Mouse (Mus musculus): ENCODE measurements at regions not wholly inside any gene's neighbourhood (a gene's known extent, or its start where the extent isn't known, plus 50 kb on each side); places are given as distances from the start of the nearest gene placed in this dataset.

DNA sequence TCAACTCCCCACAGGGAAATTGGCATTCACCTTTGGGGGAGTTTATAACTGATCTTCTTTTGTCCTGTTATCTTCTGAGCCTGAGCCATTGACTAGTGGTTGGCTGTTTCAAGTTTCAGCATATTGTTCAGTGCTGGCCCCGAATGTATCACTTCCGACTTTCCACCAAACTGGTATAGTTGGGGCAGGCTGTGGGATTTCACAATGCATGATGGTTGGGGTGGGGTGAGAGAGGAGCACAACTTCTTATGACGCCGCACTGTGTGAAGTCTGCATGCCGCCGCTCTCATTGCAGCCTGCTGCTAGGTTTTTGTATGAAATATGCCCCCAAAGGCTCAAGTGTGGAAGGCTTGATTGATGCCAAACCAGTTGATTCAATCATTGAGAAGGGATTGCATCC lies 212.2 kb upstream of the Tas2r119 start:
- H3K27me3 ChIP-seq (replicated peaks): no peaks in the 10 kb centered on the region
- no peak overlapping the region for H3K4me2 ChIP-seq (ENCODE audit: insufficient read depth, low read depth, poor library complexity, severe bottlenecking)
- H3K79me2 ChIP-seq (replicated peaks; ENCODE audit: control insufficient read depth, extremely low read depth, insufficient read depth, poor library complexity, severe bottlenecking): no peaks in the 10 kb centered on the region
- no peaks in the 10 kb centered on the region for H3K9me3 ChIP-seq (replicated peaks; ENCODE audit: low read length)
- TF ChIP-seq NRF1 (IDR thresholded peaks at IDR 0.05; ENCODE audit: low read depth, low read length): no peak
- TF ChIP-seq PAX5 (IDR thresholded peaks at IDR 0.05; ENCODE audit: low read length): no peak
- TF ChIP-seq ETS1 (conservative IDR thresholded peaks at IDR 0.05; ENCODE audit: low read depth, low read length): no peak
- TF ChIP-seq HCFC1 (IDR thresholded peaks at IDR 0.05; ENCODE audit: low read depth, low read length): no peak
- TF ChIP-seq CTCF (conservative IDR thresholded peaks at IDR 0.05 in 1 of 2, IDR thresholded peaks at IDR 0.05 in 1 of 2; ENCODE audit: low read depth in 2 of 2, low read length in 2 of 2): no peak
- dilution Hi-C loops (cut with MboI; ENCODE audit: extremely low pct_ligation_motif_present, extremely low pct_unique_long_range_greater_than_20kb, low sequenced_read_pairs): no loop called here
- no peak overlapping the region for H3K4me3 ChIP-seq (replicated peaks in 1 of 3; ENCODE audit: low read depth in 2 of 3, low read length in 2 of 3, poor library complexity in 1 of 3)
- no peak overlapping the region for H3K27ac ChIP-seq (ENCODE audit: insufficient read depth, low read depth)
- H3K36me3 ChIP-seq (replicated peaks in 1 of 2; ENCODE audit: control insufficient read depth in 1 of 2, insufficient read depth in 1 of 2, low read length in 1 of 2): no peaks in the 10 kb centered on the region
- DNase-seq (ENCODE audit: extremely low read depth): no peak
- no peak overlapping the region for H3K9ac ChIP-seq (ENCODE audit: insufficient read depth, low read depth)
- no peaks in the 10 kb centered on the region for H3K4me1 ChIP-seq (ENCODE audit: control insufficient read depth in 1 of 2, insufficient read depth in 2 of 2)
- in situ Hi-C loops (cut with MboI; ENCODE audit: low pct_ligation_motif_present, low pct_unique_long_range_greater_than_20kb, low sequenced_read_pairs): no loop called here

DNA sequence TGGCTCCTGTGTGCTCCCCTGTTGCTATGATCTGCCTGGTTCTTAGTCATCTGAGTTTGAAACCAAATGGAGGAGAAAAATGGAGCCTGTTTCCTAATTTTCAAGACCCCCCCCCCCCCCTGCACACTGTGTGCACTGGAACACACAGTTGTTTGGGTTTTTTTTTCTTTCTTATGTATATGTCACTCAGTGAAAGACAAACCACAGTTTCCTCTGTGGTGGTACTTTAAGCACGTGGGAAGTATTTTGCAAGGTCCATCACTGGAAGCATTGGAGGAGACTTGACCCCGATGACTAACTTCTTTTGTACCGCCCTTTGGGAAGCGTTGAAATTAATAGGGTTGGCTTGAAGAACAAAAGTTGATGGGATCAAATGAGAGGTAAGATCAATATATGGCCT lies 211.5 kb upstream of the Tas2r119 start:
- H3K9me3 ChIP-seq (replicated peaks; ENCODE audit: low read length): no peaks in the 10 kb centered on the region
- no peak overlapping the region for H3K9ac ChIP-seq (ENCODE audit: insufficient read depth, low read depth)
- no peak overlapping the region for H3K27ac ChIP-seq (ENCODE audit: insufficient read depth, low read depth)
- dilution Hi-C loops (cut with MboI; ENCODE audit: extremely low pct_ligation_motif_present, extremely low pct_unique_long_range_greater_than_20kb, low sequenced_read_pairs) (no loop called here), in situ Hi-C loops (cut with MboI; ENCODE audit: low pct_ligation_motif_present, low pct_unique_long_range_greater_than_20kb, low sequenced_read_pairs) (no loop called here)
- no peaks in the 10 kb centered on the region for H3K27me3 ChIP-seq (replicated peaks)
- no peak overlapping the region for H3K4me2 ChIP-seq (ENCODE audit: insufficient read depth, low read depth, poor library complexity, severe bottlenecking)
- H3K36me3 ChIP-seq (replicated peaks in 1 of 2; ENCODE audit: control insufficient read depth in 1 of 2, insufficient read depth in 1 of 2, low read length in 1 of 2): no peaks in the 10 kb centered on the region
- no peak for DNase-seq (ENCODE audit: extremely low read depth)
- no peak overlapping the region for H3K4me3 ChIP-seq (replicated peaks in 1 of 3; ENCODE audit: low read depth in 2 of 3, low read length in 2 of 3, poor library complexity in 1 of 3)
- H3K79me2 ChIP-seq (replicated peaks; ENCODE audit: control insufficient read depth, extremely low read depth, insufficient read depth, poor library complexity, severe bottlenecking): no peaks in the 10 kb centered on the region
- H3K4me1 ChIP-seq (ENCODE audit: control insufficient read depth in 1 of 2, insufficient read depth in 2 of 2): no peaks in the 10 kb centered on the region
- TF ChIP-seq ELF1 (IDR thresholded peaks at IDR 0.05; ENCODE audit: low read depth, low read length): no peak
- no peak for TF ChIP-seq ZKSCAN1 (IDR thresholded peaks at IDR 0.05; ENCODE audit: borderline replicate concordance, low read depth, low read length)
- TF ChIP-seq KAT2A (IDR thresholded peaks at IDR 0.05; ENCODE audit: insufficient replicate concordance, low read length): no peak
- TF ChIP-seq POLR2A (IDR thresholded peaks at IDR 0.05; ENCODE audit: low read depth, low read length): no peak
- no peak for TF ChIP-seq CHD2 (IDR thresholded peaks at IDR 0.05; ENCODE audit: low read length)
- TF ChIP-seq HCFC1 (IDR thresholded peaks at IDR 0.05; ENCODE audit: low read depth, low read length): no peak
- no peak for TF ChIP-seq USF1 (IDR thresholded peaks at IDR 0.05; ENCODE audit: low read depth, low read length)
- no peak for TF ChIP-seq CHD1 (IDR thresholded peaks at IDR 0.05; ENCODE audit: low read depth, low read length)
- TF ChIP-seq TBP (conservative IDR thresholded peaks at IDR 0.05; ENCODE audit: low read depth, low read length): no peak
- TF ChIP-seq PAX5 (IDR thresholded peaks at IDR 0.05; ENCODE audit: low read length): no peak
- no peak for TF ChIP-seq MXI1 (IDR thresholded peaks at IDR 0.05; ENCODE audit: low read depth, low read length)
- no peak for TF ChIP-seq GABPA (IDR thresholded peaks at IDR 0.05; ENCODE audit: insufficient replicate concordance, low read depth, low read length)

DNA sequence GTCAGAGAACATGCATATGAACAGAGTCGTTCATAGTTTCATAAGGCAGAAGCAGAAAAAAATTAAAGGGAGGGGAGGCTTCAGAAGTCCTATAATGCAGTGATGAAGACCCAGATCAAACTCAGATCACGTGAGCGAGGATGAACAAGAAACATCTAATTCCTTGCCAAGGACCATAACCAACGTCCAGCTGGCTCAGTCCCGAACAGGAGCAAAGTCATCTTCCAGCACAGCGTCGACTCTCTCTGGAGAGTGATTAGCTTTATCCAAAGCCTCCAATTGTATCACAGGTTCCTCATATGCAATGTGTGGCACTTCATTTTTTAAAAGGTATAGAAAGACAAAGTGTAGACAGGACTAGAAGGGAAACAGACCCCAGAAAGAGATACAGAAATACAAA lies 204.2 kb upstream of the Tas2r119 start:
- no peak overlapping the region for H3K27ac ChIP-seq (ENCODE audit: insufficient read depth, low read depth)
- H3K4me2 ChIP-seq (ENCODE audit: insufficient read depth, low read depth, poor library complexity, severe bottlenecking): no peak overlapping the region
- H3K4me1 ChIP-seq (ENCODE audit: control insufficient read depth in 1 of 2, insufficient read depth in 2 of 2): peaks cover 0 to 8% of the 10 kb centered on the region in 2 experiments; a peak in 2 of 4 replicates
- no peaks in the 10 kb centered on the region for H3K79me2 ChIP-seq (replicated peaks; ENCODE audit: control insufficient read depth, extremely low read depth, insufficient read depth, poor library complexity, severe bottlenecking)
- dilution Hi-C loops (cut with MboI; ENCODE audit: extremely low pct_ligation_motif_present, extremely low pct_unique_long_range_greater_than_20kb, low sequenced_read_pairs): no loop called here
- no peak for DNase-seq (ENCODE audit: extremely low read depth)
- no peaks in the 10 kb centered on the region for H3K27me3 ChIP-seq (replicated peaks)
- no peaks in the 10 kb centered on the region for H3K9me3 ChIP-seq (replicated peaks; ENCODE audit: low read length)
- H3K9ac ChIP-seq (ENCODE audit: insufficient read depth, low read depth): no peak overlapping the region
- H3K36me3 ChIP-seq (replicated peaks in 1 of 2; ENCODE audit: control insufficient read depth in 1 of 2, insufficient read depth in 1 of 2, low read length in 1 of 2): no peaks in the 10 kb centered on the region
- TF ChIP-seq USF2 (conservative IDR thresholded peaks at IDR 0.05; ENCODE audit: low read depth, low read length) (no peak), SMC3 (IDR thresholded peaks at IDR 0.05; ENCODE audit: low read depth, low read length) (no peak), IRF4 (IDR thresholded peaks at IDR 0.05; ENCODE audit: low read depth, low read length) (no peak), POLR2A (IDR thresholded peaks at IDR 0.05; ENCODE audit: low read depth, low read length) (no peak), ETS1 (conservative IDR thresholded peaks at IDR 0.05; ENCODE audit: low read depth, low read length) (no peak), MAFK (IDR thresholded peaks at IDR 0.05; ENCODE audit: insufficient replicate concordance, low read length) (no peak), RAD21 (IDR thresholded peaks at IDR 0.05; ENCODE audit: low read depth, low read length) (no peak), POLR2AphosphoS2 (IDR thresholded peaks at IDR 0.05; ENCODE audit: low read depth, low read length) (no peak), HCFC1 (IDR thresholded peaks at IDR 0.05; ENCODE audit: low read depth, low read length) (no peak), EP300 (IDR thresholded peaks at IDR 0.05; ENCODE audit: low read length) (no peak), ELF1 (IDR thresholded peaks at IDR 0.05; ENCODE audit: low read depth, low read length) (no peak)
- H3K4me3 ChIP-seq (replicated peaks in 1 of 3; ENCODE audit: low read depth in 2 of 3, low read length in 2 of 3, poor library complexity in 1 of 3): no peak overlapping the region
- in situ Hi-C loops (cut with MboI; ENCODE audit: low pct_ligation_motif_present, low pct_unique_long_range_greater_than_20kb, low sequenced_read_pairs): no loop called here

Measured in CH12.LX (cell line).